Mouse (Mus musculus) spleen, postnatal 10 days (tissue): ENCODE data around the gene Gm20518.
A peak's percentile ranks its signal among the peaks of the same experiment; 100 is the strongest.

Experiments used
- DNase-seq, 2 experiments: peaks; one replicate each; pipeline ENCODE4 v3.0.0; 2021 to 2022; ENCODE audit warnings: low spot score in 2 of 2

Gene Gm20518

GRCm38 (mm10) chr16:17896091-17896490 lies 4.6 kb upstream of the Gm20518 start:
- no peak for DNase-seq

DNA sequence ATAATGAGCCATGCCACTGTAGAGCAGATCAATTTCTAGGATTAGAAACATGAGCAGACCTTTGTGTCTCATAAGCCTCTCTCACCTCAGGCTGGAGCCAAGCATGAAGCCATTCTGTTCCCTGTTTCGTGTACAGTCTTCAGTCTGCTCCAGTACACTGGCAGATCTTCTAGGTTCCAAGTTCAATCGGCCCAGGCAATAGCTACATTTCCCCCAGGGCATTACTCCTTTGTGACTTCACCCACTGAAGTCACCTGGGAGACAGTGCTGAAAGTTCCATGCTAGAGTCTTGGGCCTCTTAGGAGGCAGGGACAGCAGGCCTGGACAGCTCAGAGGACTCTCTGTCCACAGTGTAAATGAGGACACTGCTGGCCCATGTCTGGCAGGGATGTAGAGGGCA lies 2.5 kb upstream of the Gm20518 start, which contains the start of gene Tssk1:
Tssk1 (plus strand) TSS at position 301 of the 400 bp plus-strand sequence.
- DNase-seq, result no peak

- DNase-seq, result no peak
Measured at GRCm38 (mm10) chr16:17892606-17893005, 1.1 kb upstream of the Gm20518 start.

DNA sequence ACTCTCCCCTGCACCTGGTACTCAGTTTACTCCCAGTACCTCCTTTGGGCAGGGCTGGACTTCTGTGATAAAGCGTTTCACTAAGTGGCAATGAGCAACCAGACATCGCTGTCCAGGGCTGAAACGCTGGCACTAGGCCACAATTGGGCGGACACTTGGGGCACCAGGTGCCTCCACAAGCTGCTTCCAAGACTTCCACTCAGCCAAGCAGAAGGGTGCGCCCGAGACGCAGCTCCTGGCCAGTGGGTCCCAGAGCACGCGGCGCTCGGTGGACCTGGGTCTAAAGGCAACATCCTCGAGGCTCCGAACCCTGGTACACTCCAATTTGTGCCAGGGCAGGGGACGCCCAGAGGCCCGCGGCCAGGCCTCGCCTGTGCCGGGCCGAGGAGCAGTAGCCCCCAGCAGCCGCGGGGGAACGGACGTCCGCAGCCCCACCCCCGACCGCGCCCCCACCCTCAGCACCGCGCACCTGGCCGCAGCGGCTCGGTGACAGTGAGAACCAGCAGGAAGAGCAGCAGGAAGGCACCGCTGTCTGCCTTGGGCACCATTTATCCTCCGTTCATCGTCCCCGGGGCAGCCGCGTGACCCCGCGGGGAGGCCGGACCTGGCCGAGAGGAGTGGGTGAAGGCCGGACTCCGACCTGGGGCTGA lies 429 bp downstream of the Gm20518 start:
- DNase-seq, result peak; percentile 78 to 87

DNA sequence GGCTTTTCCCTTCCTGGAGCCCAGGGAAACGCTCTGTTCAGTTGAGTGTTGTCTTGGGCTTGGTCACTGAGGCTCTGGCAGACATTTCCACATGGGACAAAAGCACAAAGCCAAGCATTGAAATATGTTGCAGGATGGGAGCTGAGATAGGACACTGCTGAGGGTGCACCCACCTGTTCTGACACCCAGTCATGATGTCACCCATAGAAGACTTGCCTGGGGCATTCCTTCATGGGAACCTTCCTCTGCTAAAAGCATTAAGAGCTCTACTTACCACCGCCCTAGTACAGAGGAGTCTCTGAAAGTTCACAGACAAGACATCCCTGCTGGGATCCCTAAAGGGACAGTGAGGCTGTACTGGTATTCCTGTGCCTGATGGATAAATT lies 1.1 kb downstream of the Gm20518 start:
- no peak for DNase-seq

DNA sequence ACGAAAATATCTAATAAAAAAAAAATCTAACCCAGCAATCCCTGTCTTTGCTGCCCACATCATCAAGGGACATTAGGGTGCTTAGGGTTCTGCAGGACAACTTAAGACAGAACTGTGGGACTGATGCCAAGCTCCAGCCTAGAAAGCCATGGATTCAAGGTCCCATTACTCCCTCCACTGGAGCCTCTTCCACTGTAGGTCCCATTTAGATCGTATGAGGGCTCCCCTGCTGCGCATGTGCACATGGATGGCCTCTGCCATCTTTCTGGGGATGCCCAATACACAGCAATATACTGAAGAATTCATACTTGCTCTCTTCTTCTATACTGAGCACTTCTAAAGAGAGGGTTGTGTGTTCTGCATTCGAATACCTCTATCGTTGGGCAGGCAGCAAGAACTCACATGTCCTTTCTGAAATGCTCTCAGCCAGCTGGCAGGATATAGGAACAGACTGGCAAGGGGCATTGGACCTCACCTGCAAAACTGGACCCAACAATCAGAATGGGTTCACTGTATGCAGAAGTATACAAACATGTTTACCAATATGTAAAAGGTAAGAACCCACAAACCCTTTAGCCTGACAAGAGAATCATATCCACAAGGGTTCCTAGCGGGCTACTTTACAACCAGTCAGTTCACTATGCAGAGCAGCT lies 1.7 kb downstream of the Gm20518 start:
- no peak for DNase-seq

GRCm38 (mm10) chr16:17884116-17884515 lies 7.4 kb downstream of the Gm20518 start:
- no peak for DNase-seq

DNA sequence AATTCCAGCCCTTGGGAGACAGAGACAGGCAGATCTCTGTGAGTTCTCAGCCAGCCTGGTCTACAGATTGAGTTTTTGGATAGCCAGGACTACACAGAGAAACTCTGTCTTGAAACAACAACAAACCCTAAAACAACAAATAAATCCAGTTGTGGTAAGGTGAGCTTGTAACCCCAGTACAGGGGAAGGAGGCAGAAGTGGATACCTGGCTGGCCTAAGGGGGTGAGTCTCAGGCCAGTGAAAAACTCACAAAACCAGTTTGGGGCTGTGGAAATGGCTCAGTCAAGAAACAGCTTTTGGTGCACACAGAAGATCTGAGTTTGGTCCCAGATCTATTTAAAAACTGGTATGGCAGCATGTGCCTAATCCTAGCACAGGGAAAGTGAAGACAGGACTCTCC lies 9.3 kb downstream of the Gm20518 start:
- no peak for DNase-seq

- no peak for DNase-seq
Measured at GRCm38 (mm10) chr16:17879571-17879970, 11.9 kb downstream of the Gm20518 start.

- no peak for DNase-seq
Measured at GRCm38 (mm10) chr16:17876096-17876495, 15.4 kb downstream of the Gm20518 start.

- no peak for DNase-seq
Measured at GRCm38 (mm10) chr16:17875174-17875573, 16.3 kb downstream of the Gm20518 start.

DNA sequence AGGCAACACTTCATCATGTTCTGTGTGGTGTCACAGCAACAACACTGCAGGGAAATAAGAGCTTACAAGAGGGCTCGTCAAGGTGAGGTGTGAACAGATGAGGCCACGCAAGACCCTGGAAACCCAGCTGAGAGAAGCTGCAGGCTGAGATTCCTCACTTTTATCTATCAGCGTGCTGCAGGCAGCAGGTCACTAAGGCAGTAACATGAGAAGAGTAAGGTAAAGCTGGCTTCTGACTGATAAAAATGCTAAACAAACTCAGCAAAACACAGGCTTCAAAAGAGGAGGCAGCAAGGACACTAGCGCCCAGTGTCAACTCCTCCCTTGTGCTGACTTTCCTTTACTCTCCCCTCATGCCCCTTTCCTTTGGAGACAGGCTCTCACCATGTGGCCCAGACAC lies 18.5 kb downstream of the Gm20518 start:
- no peak for DNase-seq

DNA sequence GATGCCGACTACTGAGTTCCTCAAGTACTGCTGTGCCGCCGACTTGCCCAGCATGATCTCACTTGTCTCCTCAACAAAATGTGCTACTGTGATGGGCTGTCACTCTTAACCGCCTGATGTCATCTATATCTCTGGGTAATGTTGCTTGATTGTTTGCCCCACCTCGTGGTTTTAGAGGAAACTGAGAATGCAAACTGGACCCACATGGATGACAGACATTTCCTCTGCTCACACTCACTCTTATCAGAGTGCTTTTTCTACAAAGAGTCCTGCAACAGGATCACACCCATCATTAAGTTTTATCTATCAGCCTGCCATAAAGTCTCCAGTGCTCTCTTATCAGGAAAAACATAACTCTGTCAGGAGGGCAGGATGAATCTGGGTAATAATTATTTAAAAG lies 20.2 kb downstream of the Gm20518 start:
- DNase-seq, result no peak

DNA sequence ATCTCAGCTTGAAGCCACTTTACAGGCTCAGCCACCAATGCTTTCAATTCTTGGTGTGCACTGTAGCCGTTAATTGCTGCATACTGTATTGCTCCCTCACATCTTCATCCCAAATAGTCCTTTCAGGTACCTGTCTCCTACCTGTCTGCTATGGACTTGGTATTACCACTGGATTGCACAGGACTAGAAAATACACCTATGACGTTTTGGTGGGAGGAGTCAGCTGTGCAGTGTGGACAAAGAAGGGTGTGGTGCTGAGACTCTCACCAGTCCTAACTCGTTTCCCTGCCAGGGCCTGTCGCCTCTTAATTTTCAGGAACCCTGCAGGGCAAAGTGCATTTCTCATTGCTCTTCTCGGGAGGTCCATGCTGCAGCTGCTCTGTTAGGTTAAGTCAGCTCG lies 25.7 kb downstream of the Gm20518 start:
- no peak for DNase-seq

DNA sequence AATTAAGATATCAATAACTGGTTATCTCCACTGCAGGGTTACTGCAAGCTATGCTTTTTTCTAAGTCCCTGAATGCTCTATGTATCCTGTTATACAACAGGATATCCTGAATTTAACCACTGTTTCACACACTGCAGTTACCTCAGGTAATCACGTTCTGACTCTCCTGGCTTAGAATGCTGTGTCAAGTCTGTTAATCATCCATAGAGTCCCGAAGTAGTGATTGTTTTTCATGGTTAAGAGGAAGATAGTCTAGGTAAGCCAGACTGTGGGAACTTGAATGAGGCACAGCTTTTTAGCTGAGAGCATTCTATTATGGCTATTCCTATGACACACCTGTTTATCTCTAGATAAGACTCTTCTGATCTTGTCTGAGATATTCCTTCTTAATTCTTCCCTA lies 26.2 kb downstream of the Gm20518 start:
- DNase-seq, result no peak

- DNase-seq, result peak in 1 of 2 experiments; percentile 38
Measured at GRCm38 (mm10) chr16:17858592-17858991, 32.9 kb downstream of the Gm20518 start.

DNA sequence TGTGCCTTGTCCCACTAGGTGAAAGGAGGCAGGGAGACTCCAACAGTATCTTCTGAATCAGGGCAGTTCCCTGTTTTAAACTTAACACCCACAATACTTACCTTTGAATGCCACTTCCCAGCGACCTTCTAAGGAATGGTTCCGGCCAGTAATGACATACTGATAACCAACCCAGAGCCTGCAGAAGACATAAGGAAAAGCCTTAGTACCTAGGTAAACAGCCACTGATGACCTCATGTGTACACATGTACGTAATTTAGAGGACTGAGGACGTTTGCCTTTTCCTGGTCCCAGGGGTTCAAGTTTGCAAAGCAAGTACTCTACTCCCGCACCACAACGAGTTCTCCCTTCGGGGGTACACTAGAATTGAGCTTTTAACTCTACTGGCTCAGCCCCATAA lies 34.3 kb downstream of the Gm20518 start:
- DNase-seq, result no peak

GRCm38 (mm10) chr16:17853263-17853662 lies 38.2 kb downstream of the Gm20518 start:
- DNase-seq, result no peak

DNA sequence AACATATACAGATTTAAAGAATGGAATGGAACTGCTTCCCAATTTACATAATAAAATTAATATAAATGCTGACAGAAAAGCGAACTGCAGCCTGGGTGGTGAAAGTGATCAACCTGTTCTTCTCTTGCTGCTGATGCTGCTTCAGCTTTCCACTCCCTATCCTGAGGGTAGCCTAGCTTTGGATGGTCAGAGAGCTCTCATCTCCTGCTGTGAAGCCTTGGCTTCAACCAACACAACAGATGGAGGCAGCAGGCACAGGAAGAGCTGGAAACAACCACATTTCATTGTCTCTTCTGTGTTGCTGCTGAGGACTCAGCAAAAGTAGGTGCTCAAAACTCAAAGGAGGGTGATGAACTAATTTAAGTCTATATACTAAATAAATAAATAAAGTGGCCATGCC lies 39.6 kb downstream of the Gm20518 start:
- DNase-seq, result no peak

- no peak for DNase-seq
Measured at GRCm38 (mm10) chr16:17851331-17851730, 40.1 kb downstream of the Gm20518 start.

DNA sequence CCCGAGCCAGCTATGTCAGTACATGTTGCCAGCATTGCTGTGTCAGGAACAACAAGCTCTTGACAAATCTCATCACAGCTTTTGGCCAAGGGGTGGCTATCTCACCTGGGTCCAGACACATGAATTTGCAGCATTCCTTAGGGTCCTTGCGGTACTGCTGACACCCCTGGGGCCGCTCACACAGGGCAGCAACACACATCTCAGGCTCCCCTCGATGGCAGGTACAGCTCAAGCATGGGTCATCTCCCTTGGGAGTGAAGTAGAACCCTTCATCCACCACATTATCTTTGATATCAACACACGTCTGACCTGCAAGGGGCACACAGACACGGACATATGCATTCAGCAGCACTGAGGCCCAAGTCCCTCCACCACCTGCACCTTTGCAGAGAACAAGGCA lies 42.0 kb downstream of the Gm20518 start:
- DNase-seq, result no peak

- no peak for DNase-seq
Measured at GRCm38 (mm10) chr16:17848928-17849327, 42.5 kb downstream of the Gm20518 start.

DNA sequence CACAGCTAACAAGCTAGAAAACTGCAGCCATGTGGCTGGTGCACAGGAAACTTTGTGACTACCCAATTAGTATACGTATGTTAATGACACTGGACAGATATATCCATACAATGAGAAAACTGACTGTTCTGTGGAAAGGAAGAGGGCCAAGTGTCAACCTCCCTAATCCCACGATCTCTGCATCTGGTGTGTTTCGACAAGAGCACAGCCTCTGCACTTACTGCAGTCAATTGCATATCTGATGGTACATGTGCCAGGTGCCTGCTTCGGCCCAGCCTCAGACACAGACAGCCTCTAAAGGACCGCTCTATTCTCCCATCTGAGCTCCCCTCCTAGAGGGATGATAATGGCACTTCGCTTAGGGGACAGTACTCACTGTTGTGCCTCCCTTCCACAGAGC lies 43.0 kb downstream of the Gm20518 start:
- no peak for DNase-seq
